Mouse (Mus musculus) thymus, postnatal 25 days (tissue): ENCODE results near the gene Pld6.
A peak's percentile ranks its signal among the peaks of the same experiment; 100 is the strongest.

Experiments used
- DNase-seq: peaks from one replicate; pipeline ENCODE4 v3.0.0; 2022

Pld6 gene

DNA sequence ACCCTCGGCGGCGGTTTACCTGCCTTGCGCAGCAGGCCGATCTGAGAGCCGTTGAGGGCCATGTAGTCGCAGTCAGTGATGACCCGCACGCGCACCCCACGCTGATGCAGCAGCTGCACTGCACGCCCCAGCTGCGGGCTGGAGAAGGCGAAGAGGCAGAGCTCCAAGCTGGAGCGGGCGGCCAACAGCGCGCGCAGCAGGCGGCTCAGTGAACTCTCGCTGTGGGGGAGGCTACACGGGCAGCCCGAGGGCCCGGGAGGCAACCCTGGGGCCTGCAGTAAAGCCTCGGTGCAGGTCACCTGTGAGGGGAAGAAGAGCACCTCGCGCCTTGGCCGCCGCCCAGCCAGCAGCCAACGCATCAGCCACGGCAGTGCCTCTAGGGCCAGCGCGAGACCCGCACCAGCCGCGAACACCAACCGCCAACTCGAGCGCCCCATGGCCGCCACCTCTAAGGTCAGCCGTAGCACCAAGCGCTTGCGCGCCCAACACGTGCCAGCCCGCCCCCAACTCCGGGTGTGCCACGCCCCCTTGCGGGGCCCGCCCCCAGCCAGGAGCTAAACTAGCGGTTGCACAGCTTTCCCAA, at the start of gene Pld6:
Gene Pld6, minus strand, starts transcription at position 447 of the 583 bp plus-strand sequence.
- DNase-seq: peak; percentile 65

DNA sequence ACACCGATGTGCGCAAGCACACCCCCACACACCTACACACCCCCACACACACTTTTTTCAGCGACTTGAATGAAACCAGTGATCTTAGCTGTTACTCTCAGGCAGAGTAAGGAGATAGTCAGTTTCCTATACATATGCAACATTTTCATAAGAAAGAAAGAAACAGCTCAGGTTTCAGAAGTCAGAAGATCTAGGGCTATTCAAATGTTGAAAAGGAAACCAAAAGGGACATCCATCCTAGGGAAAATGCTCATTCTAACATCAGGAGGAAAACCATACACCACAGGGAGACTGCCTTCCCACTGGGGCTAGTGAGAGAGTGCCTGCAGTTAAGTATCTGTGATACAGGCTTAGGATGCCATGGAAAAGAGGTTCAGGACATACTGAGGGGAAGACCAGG, 34.2 kb upstream of the Pld6 start:
- no peak for DNase-seq

DNA sequence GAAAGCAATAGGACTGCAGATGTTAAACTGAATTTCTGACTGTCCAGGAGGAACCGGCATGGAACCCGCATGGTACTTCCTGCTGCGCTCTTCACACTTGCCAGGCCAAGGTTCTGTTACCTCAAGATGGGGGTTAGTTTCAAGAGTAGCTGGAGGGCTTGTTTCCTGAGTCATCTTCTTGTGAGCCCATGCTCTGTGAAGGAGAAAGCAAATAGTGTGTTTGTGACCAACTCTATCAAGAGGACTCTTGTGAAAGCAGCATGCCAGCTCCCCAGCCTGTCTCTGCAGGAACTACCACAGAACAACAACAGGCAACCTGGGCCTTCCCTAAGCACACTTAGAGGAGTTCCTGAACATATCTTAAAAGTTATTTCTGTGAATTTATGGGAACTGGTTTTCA, 30.5 kb upstream of the Pld6 start:
- no peak for DNase-seq

DNA sequence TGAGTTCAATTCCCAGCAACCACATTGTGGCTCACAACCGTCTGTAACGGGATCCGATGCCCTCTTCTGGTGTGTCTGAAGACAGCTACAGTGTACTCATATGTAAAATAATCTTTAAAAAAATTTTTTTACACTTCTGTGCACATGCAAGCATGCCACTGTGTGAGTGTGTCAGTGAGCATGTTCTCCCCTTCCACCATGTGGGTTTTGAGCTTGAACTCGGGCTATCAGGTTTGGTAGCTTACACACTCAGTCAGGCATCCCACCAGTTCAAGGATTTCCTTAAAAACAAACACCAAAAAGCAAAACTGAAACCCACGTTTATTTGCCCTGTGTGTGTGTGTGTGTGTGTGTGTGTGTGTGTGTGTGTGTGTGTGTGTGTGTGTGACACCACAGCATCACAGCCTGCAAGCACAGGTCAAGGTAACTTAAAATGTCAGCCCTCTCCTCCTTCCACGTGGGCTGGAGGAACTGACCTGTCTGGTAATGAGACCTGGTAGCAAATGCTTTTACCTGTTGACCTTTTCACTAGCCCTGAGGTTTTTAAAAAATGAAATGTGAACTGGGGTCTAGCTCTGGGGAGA, 28.1 kb upstream of the Pld6 start:
- DNase-seq: no peak

DNA sequence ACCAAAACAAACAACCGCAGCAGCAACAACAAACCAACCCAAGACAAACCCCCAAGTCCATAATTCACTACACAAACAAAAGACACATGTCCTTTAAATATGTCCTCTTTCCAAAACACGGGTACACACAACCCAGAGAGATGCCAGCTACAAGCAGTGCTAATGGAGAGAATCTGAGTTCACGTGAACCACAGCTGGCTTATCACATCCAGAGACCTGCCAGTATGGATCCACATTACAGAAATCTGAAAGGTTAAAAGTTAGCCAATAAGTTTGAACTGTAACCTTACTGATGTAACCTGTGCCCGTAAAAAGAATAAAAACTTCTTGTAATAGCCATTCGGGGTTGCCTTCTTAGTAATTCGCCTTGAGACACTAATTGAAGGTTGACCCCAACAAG, 27.5 kb upstream of the Pld6 start:
- DNase-seq: no peak

DNA sequence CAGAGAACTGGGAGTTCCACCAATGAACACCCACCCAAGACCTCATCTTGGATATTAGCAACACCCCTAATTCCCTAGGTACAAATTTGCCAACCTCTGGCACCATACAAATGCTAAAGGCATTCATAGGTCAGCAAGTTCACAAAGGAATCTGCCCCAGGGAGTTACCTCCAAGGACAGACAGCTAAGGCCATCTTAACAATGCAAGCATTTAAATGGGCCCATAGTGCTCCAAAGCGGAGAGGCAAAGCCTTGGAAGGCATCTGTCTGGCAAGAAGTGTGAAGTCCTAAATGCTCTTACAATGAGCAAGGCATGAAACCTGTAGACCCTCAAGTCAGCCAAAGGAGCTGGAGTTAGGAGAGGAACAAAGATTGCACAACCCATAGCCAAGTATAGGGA, 26.9 kb upstream of the Pld6 start:
- no peak for DNase-seq

DNA sequence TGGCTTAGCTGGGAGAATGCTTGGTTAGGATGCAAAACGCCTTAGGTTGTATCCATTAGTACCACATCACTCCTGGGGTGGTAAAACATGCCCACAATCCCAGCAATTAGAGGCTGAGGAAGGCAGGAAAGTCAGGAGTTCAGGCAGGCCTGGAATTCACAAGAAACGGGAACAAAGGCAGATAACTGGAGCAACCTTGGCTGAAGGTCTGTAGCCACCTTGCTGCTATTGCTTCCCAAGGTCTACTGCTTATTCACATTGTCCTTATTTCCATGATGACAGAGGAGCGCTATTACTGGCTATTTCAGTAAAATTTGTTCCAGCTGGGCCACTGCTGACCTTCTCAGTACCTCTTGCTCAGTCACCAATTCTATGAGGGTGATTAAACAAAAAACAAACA, 25.8 kb upstream of the Pld6 start:
- no peak for DNase-seq

DNA sequence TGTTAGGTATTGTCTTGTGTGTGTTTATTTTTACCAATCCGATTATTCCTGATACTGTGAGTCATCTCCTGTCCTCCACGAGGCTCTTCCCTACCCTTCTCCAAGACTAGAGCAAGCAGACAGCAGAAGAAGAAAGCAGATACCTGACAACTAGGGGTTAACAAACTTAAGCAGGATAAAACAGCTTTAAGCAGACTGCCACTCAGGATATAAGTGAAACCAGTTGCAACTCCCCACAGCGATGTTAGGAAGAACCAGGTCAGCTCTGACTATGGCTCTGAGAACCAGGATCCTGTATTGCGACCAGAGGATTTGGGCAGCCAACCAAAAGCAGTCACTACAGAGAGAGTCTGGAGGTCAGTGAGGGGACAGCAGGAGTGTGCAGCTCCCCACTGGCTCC, 23.8 kb upstream of the Pld6 start:
- DNase-seq: no peak

DNA sequence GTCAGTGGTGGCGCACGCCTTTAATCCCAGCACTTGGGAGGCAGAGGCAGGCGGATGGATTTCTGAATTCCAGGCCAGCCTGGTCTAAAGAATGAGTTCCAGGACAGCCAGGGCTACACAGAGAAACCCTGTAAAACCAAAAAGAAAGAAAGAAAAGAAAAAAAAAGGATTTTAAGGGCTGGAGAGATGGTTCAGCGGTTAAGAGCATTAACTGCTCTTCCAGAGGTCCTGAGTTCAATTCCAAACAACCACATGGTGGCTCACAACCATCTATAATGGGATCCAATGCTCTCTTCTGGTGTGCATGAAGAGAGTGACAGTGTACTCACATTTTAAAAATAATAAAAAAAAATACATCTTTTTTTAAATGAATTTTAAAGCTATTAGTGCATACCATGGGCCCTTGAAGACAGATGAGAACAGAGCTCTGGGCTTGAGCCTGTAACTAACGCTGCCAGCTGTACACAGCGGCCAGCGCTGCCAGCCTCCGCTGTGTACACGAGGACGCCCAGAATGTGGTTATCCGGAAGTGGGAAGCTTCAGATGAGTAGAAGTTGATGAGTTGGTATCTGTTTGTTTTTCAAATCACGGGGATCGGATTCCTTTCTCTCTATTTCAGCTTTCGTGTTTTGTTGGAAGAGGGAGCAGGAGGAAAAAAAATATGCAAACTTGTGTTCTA, 23.2 kb upstream of the Pld6 start:
- DNase-seq: no peak

DNA sequence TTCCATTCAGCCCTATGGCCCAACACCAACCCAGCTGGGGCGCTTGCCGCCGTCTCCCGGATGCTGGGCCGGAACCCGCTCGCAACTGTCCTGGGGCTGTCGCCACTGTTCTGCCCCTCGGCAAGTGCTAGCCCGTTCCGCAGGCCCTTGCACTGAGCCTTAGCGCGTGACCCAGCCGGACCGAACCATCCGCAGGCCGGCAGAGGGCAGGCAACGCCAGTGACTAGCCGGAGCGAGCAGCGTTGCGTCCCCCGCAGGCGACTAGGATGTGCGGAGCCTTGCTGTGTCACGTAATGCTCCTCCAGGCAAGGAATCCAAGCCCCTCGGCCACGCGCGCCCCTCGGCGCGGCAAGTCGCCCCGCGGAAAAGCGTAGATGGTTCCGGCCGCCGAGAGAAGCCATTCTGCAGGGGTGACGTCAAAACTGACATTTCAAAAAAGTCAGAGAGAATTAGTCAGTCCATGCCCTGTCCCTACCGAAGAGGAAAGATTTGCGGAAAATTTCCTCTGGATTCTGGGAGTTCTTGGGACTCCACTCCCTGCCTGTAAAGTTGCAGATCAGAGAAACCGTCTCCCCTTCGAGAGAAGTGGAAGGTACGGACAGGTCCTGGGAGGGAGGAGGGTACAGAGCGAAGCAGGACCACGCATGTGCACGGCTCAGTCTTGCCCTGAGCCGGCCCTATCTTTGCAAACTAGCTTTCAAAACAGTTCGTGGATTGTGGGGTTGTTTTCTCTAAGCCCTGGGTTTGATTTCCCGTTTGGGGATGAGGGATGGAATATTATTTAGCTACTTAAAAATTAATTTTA, 22.4 kb upstream of the Pld6 start, which contains the start of gene Flcn:
Gene Flcn, minus strand, starts transcription at position 347 of the 805 bp plus-strand sequence.
- DNase-seq: peak; percentile 85

DNA sequence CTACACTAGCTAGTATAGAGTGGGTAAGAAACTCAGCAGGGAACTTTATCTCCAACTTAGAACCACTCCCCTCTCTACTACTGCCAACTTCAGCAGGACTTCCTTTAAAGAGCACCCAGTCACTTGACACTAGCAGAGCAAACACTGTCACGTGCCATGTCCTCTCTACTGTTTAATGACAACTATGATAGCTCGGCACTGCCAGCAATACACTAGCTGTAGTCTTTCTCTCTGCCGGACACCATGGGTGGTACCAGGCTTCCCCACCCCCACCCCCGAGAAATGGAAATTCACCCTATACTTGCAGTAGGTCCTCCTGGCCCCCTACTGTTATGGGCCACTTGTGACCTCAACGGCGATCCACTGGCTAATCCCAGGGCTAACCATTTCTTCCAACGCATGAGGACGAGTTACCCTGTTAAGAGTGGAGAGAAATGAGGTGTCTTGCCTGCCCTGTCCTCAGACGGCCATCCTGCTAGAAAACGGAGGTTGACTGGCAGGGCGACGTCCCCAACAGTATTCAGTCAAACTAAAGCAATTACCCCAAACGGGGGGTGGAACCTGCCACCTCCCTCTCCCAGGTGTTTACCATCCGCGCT, 21.7 kb upstream of the Pld6 start:
- no peak for DNase-seq

DNA sequence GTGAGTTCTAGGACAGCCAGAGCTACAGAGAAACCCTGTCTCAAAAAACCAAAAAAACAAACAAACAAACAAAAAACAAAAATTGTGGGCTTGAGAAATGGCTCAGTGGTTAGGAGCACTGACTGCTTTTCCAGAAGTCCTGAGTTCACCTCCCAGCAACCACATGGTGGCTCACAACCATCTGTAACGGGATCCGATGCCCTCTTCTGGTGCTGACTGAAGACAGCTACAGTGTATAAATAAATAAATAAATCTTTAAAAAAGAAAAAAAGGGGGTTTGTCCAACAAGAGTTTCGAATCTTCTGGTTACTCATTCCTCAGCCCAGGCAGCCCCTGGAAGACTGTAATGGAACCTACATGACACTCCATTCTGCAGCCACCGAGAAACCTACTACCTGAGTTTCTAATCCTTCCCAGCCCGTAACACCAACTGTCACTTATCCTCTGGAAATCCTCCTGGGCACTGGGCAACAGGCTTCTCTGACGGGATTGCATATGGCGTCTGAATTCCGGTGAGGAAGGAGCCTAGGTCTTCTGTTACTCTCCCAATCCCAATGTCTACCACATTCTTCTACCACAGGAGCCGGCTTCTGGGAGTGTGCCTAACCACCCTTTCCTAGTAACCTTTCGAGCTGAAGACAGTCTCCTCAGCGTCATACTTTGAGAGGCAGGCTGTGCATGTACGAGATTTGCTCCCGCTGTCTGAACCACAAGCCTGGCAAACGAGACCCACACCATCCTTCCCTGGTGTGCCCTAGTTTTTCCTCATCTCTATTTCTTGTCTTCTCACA, 20.9 kb upstream of the Pld6 start:
- DNase-seq: no peak

DNA sequence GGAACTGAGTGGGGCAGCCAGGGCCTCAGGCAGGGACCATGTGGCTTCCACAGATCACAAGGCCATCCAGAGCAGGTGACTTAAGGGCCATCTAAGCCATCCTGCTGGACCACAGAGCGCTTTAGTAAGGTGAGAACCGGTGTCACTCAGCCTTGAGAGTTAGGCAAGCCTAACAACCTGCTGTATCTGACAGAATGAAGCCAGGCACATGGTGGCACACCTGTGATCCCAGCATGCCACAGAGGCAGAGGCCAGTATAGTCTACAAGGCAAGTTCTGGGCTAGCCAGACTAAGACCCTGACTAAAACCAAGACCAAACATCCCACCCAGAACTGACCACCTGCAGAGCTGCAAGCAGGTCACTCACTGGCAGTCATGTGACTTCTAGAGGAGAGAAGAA, 18.2 kb upstream of the Pld6 start:
- DNase-seq: no peak

DNA sequence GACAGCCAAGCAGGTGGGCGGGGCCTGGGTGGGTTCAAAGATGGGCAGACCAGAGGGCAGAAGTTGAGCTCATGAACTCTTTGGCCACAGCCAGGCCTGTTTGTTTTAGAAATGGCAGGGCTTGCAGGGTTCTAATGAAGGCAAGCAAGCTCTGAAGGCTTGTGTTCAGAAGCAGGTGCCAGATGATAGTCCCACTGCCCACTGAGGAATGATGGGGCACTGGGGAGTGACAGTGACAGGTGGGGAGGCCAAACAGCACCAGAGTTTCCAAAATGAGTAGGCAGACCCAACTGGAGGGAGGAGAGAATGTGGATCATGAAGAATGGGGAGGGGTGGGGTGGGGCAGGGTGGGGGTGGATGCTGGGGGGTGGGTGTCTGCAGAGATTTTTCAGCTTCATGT, 17.8 kb upstream of the Pld6 start:
- DNase-seq: no peak

DNA sequence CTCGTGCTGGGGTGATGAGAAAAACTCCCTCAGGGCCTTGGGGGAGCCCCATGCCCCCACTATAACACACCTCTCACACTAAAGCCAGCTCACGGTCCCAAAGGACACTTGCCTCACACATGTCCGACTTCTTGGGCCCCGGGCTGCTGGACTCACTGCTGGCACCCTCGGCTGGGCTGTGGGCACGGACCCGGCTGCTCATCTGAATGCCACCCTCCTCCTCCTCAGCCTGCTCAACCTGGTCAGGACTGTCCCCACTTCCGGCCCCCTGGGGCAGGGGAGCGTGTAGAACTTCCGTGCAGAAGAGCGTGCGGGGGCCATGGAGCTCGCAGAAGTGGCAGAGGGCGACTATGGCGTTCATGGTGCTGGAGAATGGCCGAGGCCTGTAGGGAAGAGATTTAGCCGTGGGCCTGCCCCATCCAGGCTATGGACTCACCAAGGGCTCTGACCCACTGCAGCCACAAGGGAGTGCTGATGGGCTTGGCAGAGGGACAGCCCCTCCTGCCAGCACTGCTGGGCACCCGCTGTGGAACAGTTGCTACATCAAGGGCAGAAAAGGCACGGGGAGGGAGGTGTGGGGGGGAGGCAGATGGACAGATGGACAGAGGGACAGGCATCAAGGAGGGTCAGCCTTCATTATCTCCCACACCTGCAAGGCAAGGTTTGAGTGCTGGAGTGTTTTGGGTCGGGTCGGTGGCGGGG, 17.1 kb upstream of the Pld6 start:
- no peak for DNase-seq

DNA sequence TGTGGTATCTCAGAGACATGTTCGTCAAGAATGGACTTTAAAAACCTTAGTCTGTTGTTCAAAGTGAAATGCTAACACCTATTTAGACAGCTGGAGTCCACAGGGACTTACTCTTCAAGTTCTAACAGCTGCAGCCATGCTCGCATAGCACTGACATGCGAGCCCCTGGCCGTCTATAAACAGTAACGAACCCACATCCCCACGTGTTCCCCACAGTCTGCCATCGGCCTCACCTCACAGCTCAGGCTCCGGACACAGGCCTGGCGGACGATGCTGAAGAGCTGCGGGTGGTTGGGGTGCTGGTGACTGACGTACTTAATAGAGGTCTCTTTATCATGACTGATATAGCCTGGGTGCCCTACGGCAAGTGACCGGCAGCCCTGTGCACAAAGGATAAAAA, 16.1 kb upstream of the Pld6 start:
- DNase-seq: no peak

DNA sequence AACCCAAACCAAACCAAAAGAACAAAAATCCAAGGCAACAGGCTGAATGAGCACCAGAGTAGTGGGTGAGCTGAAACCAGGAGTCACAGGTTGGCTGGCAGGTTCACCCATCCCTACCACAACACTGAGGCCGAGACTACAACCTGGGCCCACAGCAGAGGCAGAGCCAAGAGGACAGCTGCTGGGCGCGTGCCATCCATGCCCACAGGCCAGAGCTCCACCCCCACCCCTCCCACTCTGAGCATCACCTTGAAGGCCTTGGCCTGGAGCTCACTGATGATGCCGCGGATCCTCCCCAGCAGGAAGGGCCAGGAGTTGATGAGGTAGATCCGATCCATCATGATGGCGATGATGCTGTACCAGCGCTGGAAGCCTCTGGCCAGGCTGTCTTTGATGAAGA, 14.4 kb upstream of the Pld6 start:
- DNase-seq: no peak

DNA sequence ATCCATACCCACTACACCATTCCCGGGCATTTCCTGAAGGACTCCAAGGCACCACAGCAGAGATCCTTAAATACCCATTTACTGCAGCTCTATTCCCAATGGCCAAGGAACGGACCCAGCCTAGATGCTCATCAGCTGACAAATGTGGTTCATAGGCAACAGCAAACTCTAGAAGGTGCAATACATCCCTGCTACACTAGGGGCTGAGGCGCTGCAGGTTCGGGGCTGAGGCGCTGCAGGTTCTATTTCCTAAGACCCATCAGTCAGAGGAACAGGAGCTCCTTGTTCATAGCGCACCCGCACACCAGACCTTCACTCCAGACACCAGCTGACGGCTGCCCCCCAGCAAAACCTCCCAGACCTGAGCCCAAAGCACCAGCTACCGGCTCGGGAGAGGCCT, 13.0 kb upstream of the Pld6 start:
- DNase-seq: no peak

DNA sequence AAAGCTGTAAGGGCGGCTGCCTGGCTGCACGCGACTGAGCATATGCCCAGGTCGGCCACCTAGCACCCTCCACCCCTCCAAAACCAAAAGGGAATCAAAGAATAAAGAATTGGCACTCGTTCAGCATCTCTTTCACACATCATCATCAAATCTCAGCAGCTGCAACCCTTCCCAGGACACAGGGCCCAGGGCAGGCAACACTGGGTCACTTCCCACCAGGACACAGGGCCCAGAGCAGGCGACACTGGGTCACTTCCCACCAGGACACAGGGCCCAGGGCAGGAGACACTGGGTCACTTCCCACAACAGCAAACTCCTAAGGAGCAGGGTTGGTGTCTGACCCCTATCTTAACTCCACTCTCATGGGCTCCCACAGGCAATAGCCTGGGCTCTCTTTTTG, 5.9 kb upstream of the Pld6 start:
- DNase-seq: no peak

DNA sequence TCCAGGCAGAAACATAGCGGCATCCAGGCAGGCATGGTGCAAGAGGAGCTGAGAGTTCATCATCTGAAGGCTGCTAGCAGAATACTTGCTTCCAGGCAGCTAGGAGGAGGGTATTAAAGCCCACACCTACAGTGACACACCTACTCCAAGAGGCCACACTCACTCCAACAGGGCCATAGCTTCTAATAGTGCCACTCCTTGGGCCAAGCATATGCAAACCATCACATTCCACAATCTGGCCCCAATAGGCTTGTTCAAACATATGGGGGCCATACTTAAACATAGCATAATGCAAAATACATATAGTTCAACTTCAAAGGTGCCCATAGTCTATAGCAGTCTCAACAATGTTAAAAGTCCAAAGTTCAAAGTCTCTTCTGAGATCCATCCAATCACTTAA, 1.9 kb upstream of the Pld6 start:
- DNase-seq: no peak

DNA sequence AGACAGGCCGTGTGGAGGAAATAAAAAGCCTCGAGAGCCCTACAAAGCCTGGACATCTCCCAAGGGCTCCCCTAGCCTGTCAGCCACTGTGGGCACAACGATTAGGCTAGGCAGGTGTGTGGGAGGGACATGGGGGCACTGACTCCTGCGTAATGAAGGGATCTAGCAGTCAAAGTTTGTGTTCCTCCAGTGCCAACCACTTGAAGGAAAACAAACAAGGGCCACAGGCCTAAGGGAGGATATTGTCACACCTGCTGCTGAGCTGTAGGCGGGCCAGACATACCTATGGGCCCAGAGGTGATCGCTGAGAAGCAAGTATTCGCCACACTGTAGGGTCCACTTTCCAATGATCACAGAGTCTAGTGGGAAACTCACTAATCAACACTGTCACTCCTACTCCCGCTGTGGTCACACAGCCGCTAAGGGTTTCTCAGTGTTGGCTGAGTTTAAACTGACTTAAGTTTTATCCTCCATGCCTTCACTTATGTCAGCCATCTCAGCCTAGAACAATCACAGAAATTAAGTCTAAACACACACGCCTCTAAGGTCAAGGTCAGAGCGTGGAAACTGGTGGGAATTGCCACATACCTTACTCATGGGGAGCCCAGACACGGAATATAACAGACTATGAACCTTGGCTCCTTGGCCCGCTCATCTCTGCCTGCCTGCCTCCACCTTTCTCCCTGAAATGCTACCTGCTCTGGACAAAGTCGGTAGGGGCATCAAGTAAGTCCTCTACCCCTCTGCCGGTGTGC, 824 bp downstream of the Pld6 start:
- DNase-seq: no peak
